Mouse (Mus musculus): ENCODE measurements around the gene Pdxp.
A peak's percentile ranks its signal among the peaks of the same experiment; 100 is the strongest.
"Not testable (repeated sequence)": the region's sequence is repeated elsewhere in the genome, so short reads cannot be mapped to it uniquely, and the experiment has no call there.

Gene Pdxp

GRCm38 (mm10) chr15:78913632-78914090 is at the start of gene Pdxp:
Gene Pdxp (plus strand): TSS chr15:78913919.
- peak; percentile 90 for DNase-seq (ENCODE audit: low spot score)

DNA sequence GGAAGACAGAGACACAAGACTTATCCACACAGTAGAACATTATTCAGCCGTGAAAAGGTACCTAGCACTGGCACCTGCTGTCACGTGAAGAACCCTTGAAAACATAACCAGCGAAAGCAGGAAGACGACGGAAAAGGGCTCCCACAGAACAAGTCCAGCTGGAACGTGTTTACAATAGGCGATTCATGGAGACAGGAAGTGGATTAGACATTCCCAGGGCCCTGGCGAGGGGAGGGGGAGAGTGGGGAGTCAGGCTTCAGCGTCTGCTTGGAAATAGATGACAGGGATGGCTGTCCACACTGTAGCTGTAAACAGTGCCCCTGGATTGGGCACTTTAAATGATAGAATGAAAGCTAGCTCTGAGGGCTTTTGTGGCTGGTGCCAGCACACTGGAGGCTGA is 45.3 kb upstream of the Pdxp start:
- no peak for DNase-seq (ENCODE audit: low spot score)

GRCm38 (mm10) chr15:78868826-78869233 is 44.9 kb upstream of the Pdxp start:
- no peak for DNase-seq (ENCODE audit: low spot score)

DNA sequence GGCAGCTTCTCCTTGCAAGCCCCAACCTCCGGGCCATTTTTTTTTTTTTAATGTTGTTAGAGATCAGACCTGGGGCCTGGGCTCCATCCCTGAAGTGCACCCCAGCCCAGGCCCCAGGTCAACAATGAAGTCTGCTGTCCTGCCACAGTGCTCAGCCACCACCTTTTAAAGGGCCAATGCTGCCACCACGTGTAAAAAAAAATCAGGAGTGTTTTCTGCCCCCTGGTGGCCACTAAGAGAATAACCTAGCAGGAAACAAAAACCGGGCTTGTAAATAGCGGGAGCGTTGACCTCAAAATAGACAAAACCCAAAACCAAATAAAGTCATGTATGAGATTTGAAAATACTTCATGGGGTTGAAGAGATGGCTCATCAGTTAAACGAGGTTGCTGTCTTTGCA is 43.9 kb upstream of the Pdxp start:
- no peak for DNase-seq (ENCODE audit: low spot score)

GRCm38 (mm10) chr15:78872021-78872608 is 41.6 kb upstream of the Pdxp start:
- no peak for DNase-seq (ENCODE audit: low spot score)

GRCm38 (mm10) chr15:78873803-78874435 is 39.8 kb upstream of the Pdxp start:
- DNase-seq (ENCODE audit: low spot score): no peak

DNA sequence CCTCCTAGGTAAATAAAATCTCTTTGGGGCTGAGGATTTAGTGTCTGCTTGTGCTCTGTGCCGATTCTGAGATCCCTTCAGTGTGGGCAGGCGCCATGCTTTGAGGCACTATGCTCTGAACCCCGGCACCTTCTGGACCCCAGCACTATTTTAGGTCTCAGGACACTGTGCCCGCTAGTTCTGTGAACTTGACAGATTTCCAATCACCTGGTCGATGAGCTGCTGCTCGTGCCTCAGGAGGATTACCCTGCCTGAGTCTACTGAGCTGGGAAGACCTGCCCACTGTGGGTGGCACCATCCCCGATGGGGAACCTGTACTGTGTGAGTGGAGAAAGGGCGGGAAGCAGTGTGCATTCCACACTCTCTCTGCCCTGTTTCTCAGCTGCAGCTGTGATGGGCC is 38.7 kb upstream of the Pdxp start:
- no peak for DNase-seq (ENCODE audit: low spot score)

GRCm38 (mm10) chr15:78875537-78875936 is 38.2 kb upstream of the Pdxp start:
- no peak for DNase-seq (ENCODE audit: low spot score)

GRCm38 (mm10) chr15:78876258-78876696 is 37.4 kb upstream of the Pdxp start:
- peak; percentile 45 for DNase-seq (ENCODE audit: low spot score)

DNA sequence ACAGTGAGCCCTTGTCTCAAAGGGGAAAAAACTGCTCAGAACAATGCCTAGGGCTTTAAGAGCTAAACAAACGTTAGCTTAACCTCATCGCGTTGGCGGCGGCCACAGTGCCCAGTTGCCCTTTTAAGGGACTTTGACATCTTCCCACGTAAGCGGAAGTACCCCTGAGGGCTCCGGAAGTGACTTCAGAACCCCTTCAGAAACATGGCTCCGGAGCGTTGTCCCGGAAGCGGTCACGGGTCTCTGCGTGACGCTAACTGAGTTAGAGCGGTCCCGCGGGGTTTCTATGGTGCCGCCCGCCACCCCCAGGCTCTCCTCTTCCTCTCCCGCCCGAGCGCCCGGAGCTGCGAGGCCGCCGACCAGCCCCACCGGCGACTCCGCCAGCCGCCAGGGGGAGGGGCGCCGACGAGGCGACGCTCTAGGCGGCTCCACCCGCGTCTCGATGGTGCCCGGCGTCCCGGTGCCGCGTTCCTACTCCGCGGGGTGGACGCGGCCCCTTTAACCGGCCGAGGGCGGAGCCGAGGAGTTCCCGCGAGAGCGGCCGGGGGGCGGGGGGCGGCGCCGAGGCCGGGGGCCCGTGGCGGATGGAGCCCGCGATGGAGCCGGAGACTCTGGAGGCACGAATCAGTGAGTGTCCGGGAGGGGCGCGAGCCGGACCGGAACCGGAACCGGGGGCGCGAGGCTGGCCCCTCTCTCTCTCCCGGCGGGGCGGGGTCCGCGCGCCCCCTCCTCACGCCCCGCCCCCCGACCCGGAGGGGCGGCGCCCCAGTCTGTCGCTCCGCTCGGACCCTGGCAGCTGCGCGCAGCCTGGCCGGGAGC is 36.5 kb upstream of the Pdxp start, which contains the start of gene Gga1:
Gene Gga1 (plus strand): TSS at position 200 of the 819 bp plus-strand sequence.
- DNase-seq (ENCODE audit: low spot score): peak; percentile 97

GRCm38 (mm10) chr15:78877810-78878390 is 35.8 kb upstream of the Pdxp start:
- DNase-seq (ENCODE audit: low spot score): no peak

- DNase-seq (ENCODE audit: low spot score): not testable (repeated sequence)
Measured at GRCm38 (mm10) chr15:78878792-78879516, 34.8 kb upstream of the Pdxp start.

DNA sequence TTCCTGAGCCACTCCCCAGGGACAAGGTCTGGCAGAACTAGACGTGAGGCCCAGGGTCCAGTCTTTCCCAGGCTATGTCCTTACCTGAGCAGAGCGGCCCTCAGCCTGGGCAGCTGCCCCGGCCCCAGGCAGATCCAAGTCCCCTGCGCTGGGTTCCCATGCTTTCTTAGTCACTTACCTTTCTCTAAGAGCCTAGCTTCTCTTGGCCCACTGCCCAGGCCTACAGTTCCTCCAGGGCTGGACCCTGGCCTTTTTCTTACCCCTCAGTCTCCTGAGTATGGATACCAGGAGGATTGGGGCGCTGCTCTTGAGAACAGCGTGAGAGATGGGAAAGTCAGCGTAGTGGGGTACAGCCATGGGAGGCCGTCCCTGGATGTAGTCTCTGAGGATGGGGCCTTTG is 33.3 kb upstream of the Pdxp start:
- DNase-seq (ENCODE audit: low spot score): no peak

DNA sequence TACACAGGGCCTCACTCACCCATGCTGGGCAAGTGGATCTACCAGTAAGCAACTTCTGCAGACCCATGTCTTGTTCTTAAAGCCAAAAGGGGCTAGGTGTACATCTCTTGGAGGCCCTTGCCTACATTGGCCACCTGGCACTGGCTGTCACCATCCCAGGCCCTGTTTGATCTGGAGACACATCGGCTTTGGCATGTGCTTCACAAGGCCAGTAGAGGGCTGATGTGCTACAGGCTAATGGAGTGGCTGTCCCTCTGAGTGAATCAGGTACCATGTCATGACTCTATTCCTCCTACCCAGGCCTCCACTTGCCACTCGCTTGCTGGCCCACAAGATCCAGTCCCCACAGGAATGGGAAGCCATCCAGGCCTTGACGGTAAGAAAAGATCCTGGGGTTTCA is 31.9 kb upstream of the Pdxp start:
- DNase-seq (ENCODE audit: low spot score): no peak

DNA sequence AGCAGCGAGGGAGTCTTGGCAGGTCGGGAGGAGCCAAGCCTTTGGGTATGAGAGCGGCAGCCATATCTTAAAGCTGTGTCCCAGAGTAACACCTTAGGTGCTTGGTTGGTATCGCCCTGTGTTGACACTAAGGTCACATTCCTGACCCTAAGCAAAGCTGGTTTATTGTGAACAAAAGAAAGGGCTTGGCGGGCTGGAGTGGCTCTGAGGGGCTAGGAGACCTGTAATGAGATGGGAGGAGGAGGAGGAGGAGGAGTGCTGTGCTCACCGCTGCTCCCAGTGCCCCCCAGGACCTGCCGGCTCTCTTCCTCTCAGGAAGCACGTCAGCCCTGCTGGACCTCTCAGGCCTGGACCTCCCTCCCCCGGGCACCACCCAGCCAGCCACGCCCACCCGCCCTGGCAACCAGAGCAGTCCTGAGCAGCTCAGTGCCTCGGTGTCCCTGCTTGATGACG is 24.3 kb upstream of the Pdxp start:
- DNase-seq (ENCODE audit: low spot score): no peak

DNA sequence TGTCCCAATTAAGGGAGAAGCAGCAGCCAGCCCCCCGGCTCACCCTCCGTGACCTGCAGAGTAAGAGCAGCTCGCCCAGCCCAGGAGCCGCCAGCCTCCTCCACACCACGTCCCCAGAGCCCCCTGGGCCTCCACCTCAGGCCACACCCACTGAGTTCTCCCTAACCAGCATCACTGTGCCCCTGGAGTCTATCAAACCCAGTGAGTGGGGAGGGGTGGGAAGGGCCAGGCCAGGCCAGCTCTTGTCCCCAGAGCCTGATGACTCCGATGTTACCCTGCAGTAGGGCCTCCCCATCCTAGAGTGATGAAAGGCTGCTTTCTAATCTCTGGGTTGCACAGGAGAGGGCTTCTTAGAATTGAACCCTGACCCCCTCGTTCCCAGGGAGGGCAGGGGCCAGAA is 21.3 kb upstream of the Pdxp start:
- no peak for DNase-seq (ENCODE audit: low spot score)

GRCm38 (mm10) chr15:78894726-78895125 is 19.0 kb upstream of the Pdxp start:
- no peak for DNase-seq (ENCODE audit: low spot score)

DNA sequence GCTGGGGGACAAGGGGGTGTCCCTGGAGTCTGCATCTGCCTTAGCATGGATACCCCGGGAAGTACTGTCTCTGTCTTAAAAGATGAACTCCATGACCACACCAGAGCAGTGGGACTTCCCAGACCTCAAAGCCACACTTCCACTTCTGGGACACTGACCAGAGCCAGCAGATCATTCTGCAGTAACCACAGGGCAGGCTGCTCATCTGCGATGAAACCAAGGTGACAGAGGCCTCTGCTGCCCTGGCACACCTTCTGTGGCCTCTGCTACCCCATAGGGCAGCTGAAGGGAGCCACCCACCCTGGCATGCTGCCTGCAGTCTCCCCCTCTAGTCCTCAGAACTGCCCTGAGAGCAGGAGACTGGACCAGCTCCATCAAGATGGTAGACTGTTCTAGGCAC is 18.0 kb upstream of the Pdxp start:
- DNase-seq (ENCODE audit: low spot score): no peak

DNA sequence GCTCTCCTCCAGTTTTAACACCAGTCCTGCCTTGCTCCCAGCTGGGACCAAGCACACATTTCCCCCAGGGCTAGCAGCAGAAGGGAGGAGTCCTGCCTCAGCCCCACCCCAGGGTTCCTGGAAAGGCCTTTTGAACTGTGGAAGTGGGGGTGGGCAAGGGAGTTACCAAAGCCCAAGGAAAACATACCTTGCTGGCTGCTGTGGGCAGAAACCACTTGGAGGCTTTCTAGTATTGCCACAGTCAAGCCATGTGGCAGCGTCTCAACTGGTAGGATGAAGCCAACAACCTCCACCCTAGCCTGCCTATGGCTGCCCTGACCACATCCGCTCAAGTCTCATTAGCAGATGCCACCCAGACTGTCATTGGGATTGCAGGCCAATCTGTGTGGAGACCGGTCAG is 17.6 kb upstream of the Pdxp start:
- DNase-seq (ENCODE audit: low spot score): no peak

GRCm38 (mm10) chr15:78897488-78897887 is 16.2 kb upstream of the Pdxp start:
- DNase-seq (ENCODE audit: low spot score): no peak

DNA sequence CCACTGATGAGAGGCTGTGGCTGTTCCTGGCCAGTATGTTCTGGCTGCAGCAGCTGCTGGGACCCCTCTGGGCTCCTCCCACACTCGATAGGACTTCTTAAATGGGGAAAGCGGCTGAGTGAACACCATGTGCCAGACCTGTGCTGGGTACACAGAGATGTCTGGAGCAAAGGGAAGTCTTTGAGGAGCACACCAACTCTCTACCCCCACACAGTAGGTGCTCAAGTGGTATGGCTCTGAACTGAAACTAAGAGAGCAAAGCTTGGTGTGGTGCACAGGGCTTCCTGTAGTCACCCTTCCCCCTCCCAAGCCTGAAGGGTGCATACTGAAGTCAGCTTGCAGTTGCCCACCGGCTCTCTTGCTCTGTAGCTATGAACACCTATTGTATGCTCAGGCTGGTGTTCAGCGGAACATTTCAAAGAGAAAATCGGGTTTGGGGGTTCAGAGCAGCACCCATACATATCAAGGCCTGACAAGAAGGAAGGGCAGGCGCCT is 15.2 kb upstream of the Pdxp start:
- no peak for DNase-seq (ENCODE audit: low spot score)

- DNase-seq (ENCODE audit: low spot score): no peak
Measured at GRCm38 (mm10) chr15:78899409-78899739, 14.3 kb upstream of the Pdxp start, which contains the start of gene Gm49510. Gene Gm49510 (plus strand): TSS chr15:78899667.
